Mouse (Mus musculus): ENCODE data around the gene Taf4.

Gene Taf4

DNA sequence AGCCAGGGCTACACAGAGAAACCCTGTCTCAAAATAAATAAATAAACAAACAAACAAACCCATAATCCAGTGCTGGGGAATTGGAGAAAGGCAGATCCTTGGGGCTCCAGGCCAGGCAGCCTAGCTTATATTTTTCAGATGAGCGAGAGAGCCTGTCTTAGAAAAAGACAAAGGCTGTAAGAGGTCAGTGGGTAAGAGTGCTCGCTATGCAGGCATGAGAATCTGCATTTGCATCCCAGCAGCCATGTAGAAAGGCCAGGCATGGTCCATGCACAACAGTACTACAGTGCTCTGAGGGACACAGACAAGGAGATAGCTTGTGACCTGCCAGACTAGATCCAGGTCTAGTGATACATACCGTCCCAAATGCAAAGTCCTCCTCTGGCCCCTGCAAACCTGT lies 6.3 kb upstream of the Taf4 start:
- DNase-seq (ENCODE audit: low read depth, low spot score) = no peak

GRCm38 (mm10) chr2:179980616-179981015 lies 4.2 kb upstream of the Taf4 start:
- no peak for DNase-seq (ENCODE audit: low read depth, low spot score)

- DNase-seq (ENCODE audit: low read depth, low spot score) = no peak
Observed at GRCm38 (mm10) chr2:179979836-179980235, 3.4 kb upstream of the Taf4 start.

- DNase-seq (ENCODE audit: low read depth, low spot score) = no peak
Observed at GRCm38 (mm10) chr2:179978250-179978649, 1.8 kb upstream of the Taf4 start.

DNA sequence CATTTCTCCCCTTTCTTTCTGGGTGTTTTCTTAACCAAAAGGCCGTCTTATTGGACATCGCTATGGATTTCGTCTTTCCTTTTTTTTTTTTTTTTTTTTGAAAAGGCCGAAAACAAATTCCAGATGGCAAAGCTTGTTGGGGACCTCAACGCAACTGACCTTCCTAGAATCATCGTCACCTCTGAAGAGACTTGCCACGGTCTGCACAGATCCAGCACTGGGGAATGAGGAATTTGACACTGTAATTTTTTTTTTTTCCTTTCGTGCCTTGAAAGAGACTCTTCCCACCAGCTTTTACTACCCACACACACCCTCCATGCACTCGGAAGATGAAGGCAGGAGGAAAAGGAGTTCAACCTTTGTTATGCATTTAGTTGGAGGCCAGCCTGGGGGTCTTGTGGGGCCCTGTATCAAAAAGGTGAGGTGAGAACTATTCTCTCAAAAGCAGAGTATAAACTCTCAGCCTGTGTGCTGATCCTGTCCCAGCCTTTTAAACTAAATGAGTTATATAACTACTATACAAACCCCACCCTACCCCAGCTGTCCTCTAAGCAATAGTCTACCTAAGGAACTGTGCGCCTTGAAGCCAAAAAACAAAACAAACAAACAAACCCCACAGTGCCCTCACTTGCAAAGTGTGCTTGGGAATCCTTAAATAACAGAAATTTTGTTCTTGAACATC lies 1.0 kb upstream of the Taf4 start:
- DNase-seq (ENCODE audit: low read depth, low spot score) = peak; percentile 45

DNA sequence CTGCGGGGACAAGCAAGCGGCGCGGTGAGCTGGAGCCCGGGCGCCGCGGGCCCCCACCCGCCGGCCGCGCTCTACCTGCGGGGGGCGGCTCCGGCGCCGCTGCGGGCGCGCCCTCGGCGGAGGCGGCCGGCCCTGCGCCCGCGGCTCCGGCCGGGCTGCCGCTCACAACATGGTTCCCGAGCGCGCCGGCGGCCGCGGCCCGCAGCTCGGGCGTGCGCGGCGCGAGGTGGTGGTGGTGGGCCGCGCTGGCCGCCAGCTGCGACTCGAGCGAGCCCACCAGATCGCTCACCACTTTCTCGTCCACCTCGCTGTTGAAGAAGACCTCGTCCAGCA lies 185 bp downstream of the Taf4 start:
- no peak for DNase-seq (ENCODE audit: low read depth, low spot score)

DNA sequence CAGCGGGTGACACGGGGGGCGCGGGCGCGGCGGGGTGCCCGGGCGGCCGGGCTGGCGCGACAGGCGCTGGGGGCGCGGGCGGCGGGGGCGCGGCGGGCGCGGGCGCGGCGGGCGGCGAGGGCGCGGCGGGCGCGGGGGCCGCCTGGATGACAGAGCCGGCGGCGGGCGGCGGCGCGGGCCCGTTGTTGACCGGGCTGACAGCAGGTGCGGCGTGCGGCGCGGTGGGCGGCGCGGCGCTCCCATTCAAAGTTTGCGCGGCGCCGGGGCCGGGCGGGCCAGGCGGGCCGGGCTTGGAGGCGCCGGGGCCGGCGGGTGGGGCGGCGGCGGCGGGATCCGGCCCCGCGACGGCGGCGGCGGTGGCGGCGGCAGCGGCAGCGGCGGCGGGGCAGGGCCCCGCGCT lies 595 bp downstream of the Taf4 start:
- no peak for DNase-seq (ENCODE audit: low read depth, low spot score)

GRCm38 (mm10) chr2:179974651-179975471 lies 1.6 kb downstream of the Taf4 start:
- no peak for DNase-seq (ENCODE audit: low read depth, low spot score)

DNA sequence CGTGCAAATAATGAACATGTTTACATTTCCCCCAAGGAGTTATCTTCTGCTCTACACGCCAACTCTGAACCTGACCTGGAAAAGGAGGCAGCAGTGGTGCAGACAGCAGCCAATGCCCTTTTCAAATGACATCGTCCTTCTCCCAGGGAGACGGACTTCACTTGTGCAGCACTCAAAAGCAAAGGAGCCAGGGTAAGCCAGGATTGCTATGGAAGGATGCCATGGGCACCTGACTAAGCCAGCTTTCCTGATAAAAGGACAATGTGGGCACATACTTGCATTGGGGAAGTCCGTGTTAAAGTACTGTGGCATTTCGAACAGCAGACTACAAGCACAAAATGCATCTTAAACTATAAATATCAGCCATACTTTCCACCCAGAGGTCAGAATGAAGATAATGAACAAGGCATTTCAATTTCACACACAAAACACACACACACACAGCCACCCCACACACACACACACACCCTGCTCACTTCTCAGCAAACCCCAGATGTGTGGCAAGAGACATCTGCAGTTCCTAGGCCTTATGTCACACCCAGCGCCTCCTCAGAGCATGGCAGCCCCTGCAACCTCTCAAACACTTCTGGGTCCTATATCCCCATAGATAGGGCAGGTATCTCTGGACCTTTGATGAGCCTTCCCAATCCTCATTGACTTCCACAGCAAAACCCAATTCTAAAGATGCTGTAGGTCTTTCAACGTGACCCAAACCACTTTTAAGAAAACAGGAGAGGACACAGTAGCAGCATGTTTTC lies 2.4 kb downstream of the Taf4 start:
- DNase-seq (ENCODE audit: low read depth, low spot score) = no peak

DNA sequence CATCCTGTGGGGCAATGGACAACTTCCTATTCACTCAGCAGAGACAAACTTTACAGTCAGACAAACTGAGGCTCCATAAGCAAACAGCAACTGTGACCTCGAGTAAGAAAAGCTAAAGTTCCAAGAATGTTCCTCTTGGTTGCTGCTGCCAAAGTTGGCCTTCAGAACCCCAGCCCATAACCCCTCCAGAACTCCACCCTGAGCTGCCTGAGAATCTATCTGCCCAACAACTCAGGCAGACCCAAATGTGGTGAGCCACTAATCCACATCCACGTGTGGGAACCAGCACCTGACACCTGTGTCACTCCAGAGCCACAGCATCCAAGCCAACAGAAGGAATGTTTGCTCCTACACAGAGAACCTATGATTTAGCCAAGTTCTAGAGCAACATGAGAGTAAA lies 4.0 kb downstream of the Taf4 start:
- no peak for DNase-seq (ENCODE audit: low read depth, low spot score)

- no peak for DNase-seq (ENCODE audit: low read depth, low spot score)
Observed at GRCm38 (mm10) chr2:179971891-179972290, 4.6 kb downstream of the Taf4 start.

DNA sequence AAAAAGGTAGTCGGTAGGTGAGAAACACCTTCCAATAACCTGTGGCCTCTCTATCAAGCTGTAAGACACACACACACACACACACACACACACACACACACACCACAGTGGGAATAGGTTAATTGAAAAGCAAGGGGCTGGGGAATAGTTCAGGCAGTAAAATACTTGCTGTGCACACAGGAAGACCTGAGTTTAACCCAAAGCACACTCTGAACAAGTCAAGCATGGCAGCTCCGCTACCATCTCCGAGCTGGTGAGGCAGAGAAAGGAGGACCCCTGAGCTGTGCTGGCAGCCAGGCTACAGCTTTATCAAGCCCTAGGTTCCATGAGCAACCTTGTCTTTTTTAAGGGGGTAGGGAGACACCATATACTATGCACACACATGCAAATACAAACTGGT lies 7.3 kb downstream of the Taf4 start:
- DNase-seq (ENCODE audit: low read depth, low spot score) = no peak

DNA sequence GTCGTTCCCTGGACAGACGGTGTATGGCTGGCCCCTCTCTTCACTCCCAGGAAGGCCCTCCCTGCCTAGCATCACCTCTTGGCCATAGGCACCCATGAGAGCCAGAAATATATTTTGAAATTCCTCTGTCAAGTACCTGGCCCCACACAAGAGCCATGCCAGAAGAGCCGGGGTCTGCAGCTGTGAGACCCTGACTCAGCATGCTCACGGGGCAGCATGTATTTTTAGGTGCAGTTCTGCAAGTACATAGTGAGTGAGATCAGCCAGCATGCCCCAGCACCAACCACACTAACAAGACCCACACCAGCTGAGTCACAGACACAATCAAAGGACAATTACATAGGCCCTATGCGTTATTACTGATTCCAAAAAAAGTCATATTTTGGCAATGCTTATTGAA lies 8.8 kb downstream of the Taf4 start:
- DNase-seq (ENCODE audit: low read depth, low spot score) = no peak

DNA sequence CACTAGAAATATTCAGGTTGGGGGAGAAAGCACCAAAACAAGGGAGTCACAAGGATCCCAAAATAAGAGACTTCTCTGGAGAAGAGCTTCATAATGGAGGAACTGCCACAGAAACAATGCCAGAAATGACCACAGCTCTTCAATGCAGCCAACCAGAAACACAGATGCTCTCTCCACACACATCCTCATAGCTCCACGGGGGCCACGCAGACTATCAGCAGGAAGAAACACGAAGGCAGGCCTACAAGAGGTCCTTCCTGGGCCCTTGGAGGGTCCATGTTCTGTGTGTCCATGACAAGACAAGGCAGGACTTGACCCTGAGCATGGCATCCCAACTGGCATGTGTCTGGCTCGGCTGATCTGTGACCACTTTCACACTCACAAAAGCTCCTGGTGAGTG lies 15.0 kb downstream of the Taf4 start:
- DNase-seq (ENCODE audit: low read depth, low spot score) = no peak

DNA sequence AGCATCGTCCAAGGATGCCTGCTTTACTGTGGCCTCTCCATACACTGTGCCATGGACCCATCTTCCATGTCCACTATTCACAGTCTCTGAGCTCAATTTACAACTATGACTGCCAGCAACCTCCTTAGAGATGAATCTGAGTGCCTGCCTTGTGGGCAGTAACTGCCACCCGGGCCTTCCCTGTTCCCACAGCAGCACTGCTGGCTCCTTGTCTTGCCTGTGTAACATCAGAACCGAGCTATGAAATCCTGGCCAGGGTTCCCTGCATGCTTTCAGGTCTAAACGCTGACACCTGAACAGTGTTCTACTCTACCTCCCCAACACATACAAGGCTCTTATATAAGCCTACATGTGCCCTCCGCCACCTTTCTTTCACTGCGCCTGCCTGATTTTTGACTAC lies 16.1 kb downstream of the Taf4 start:
- no peak for DNase-seq (ENCODE audit: low read depth, low spot score)

DNA sequence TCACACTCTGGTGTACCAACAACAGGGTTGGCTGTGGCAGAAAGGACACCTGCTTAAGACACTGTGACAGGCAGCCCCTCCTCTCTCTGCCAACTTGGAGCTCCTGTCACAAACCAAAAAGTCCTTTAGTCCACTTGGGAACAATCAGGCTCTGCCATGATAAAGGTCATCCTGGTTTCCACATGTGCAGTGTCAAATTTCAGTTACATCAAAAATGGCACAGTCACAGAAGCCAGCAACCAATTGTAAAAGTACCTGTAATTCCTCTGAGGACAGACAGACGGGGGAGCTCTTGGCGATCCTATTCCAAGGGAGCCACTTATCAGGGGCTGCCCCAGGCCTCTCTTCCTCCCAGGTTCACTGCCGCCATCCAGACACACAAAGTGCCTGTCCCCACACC lies 17.1 kb downstream of the Taf4 start:
- DNase-seq (ENCODE audit: low read depth, low spot score) = no peak

DNA sequence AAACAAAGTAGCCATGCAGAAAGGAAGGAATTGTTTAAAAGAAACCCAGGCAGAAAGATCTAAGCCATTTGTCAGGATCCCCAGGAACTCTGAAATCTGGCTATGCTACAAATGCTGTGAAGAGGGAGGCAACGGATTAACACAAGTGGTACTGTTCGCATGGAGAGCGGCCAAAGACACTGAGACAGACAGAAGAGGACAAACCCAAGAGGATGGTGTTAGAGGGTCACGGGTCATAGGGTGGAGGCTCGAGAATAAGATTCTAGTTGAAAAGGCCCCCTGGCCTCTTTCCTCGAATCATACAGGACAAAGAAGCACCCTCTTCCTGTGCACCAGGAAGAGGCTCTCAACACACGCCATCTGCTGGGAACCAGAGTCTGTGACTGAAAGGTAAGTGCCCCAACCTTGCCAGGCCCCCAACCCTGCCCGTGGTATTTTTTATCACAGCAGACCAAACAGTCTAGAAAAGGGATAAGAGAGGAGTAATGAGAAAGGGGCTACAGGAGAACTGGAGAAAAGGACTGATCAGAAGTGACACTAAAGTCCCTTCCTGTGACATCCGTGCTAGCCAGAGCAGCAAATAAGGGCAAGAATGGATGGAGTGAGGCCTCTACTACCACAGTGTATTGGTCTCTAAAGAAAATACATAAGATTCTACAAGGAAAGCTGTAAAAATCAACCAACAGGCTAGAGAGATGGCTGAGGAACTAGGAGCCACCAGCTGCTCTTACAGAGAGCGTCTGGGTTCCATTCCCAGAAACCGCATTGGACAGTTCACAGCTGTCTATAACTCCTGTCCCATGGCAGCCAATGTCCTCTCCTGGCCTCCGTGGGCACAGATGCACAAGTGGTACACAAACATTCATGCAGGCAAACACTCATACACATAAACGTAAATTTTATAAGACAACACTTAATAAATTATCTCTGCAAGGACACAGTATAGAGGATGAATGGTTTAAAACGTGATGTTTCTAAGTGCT lies 24.6 kb downstream of the Taf4 start:
- DNase-seq (ENCODE audit: low read depth, low spot score) = no peak

GRCm38 (mm10) chr2:179948820-179949219 lies 27.6 kb downstream of the Taf4 start:
- DNase-seq (ENCODE audit: low read depth, low spot score) = no peak

- no peak for DNase-seq (ENCODE audit: low read depth, low spot score)
Observed at GRCm38 (mm10) chr2:179947607-179948006, 28.8 kb downstream of the Taf4 start.

GRCm38 (mm10) chr2:179946496-179946895 lies 29.9 kb downstream of the Taf4 start:
- DNase-seq (ENCODE audit: low read depth, low spot score) = no peak

DNA sequence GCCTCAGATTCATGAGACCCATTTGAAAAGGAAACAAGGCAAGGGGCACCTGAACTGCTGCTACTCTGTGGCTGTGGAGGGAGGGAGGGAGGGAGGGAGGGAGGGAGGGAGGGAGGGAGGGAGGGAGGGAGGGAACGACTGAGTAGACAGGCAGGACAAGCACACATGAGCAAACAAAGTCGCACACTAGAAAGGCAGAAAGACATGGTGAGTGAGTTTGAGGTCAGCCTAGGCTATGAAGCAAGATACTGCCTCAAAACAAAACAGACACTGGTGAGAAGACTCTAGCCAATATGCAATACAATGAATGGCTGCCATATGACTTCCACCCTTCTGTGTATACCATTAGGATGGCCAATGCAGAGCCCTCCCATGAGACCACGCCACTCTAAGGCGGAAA lies 31.4 kb downstream of the Taf4 start:
- DNase-seq (ENCODE audit: low read depth, low spot score) = no peak

GRCm38 (mm10) chr2:179941696-179942095 lies 34.8 kb downstream of the Taf4 start:
- no peak for DNase-seq (ENCODE audit: low read depth, low spot score)

Measured in forelimb bud, embryonic 11.5 days (tissue).